Mouse (Mus musculus) CH12.LX (cell line): Measurements from ENCODE around the gene Rdh16f2. TPM values are rescaled to one million over a fixed set of nuclear protein-coding genes. Genes with fewer than 3 reads are reported as not detected.
A peak's percentile ranks its signal among the peaks of the same experiment; 100 is the strongest.

Experiments used
- DNase-seq: peaks from one replicate; pipeline ENCODE4 v3.0.0-alpha.2; 2013; ENCODE audit errors: extremely low read depth
- H3K27ac ChIP-seq: 2 replicates; pipeline ENCODE4 v1.5.1; 2012; ENCODE audit warnings: low read depth, mild to moderate bottlenecking, control low read depth, moderate library complexity; ENCODE audit not compliant: insufficient read depth
- H3K27me3 ChIP-seq: replicated peaks from 2 replicates; pipeline ENCODE3; 2012; ENCODE audit warnings: inconsistent platforms
- H3K36me3 ChIP-seq, 2 experiments: replicated peaks in 1 of 2; 2 replicates each; pipeline versions ENCODE3 to v1.6.1; 2012; ENCODE audit warnings: inconsistent platforms in 1 of 2, low read length in 1 of 2, mild to moderate bottlenecking in 1 of 2, mixed read lengths in 1 of 2, moderate library complexity in 1 of 2; ENCODE audit not compliant: control insufficient read depth in 1 of 2, insufficient read depth in 1 of 2
- H3K4me1 ChIP-seq, 2 experiments: 2 replicates each; pipeline ENCODE4 v1.6.1; 2012; ENCODE audit warnings: inconsistent platforms in 1 of 2, moderate library complexity in 1 of 2; ENCODE audit not compliant: insufficient read depth in 2 of 2, control insufficient read depth in 1 of 2
- H3K4me2 ChIP-seq: 2 replicates; pipeline ENCODE4 v1.6.1; 2012; ENCODE audit warnings: low read depth, mild to moderate bottlenecking, control low read depth; ENCODE audit not compliant: poor library complexity, insufficient read depth, severe bottlenecking
- H3K4me3 ChIP-seq, 3 experiments: fragments of 150-350 bp in 1 of 3; sonication (generic) in 1 of 3; replicated peaks in 1 of 3; 2 replicates each; pipeline versions ENCODE3 to v1.5.1; 2011 to 2012; ENCODE audit warnings: low read depth in 2 of 3, low read length in 2 of 3, mild to moderate bottlenecking in 2 of 3, moderate library complexity in 2 of 3, control low read depth in 1 of 3, improper control_type of control experiment in 1 of 3, inconsistent platforms in 1 of 3, mixed read lengths in 1 of 3; ENCODE audit not compliant: poor library complexity in 1 of 3
- H3K79me2 ChIP-seq: replicated peaks from 2 replicates; pipeline ENCODE4 v1.6.1; 2012; ENCODE audit warnings: mild to moderate bottlenecking, moderate library complexity; ENCODE audit not compliant: control insufficient read depth, poor library complexity, insufficient read depth, severe bottlenecking; ENCODE audit errors: extremely low read depth
- H3K9ac ChIP-seq: 2 replicates; pipeline ENCODE4 v1.6.1; 2012; ENCODE audit warnings: low read depth, mild to moderate bottlenecking, control low read depth, moderate library complexity; ENCODE audit not compliant: insufficient read depth
- H3K9me3 ChIP-seq: replicated peaks from 2 replicates; pipeline ENCODE3; 2012; ENCODE audit warnings: low read length, inconsistent platforms, mixed read lengths
- BHLHE40 ChIP-seq: IDR thresholded peaks from 2 replicates; pipeline ENCODE4 v1.6.1; 2011; ENCODE audit warnings: mild to moderate bottlenecking, low read depth, low read length, improper control_type of control experiment
- CHD1 ChIP-seq: IDR thresholded peaks from 2 replicates; pipeline ENCODE4 v1.6.1; 2012; ENCODE audit warnings: low read depth, low read length, improper control_type of control experiment, inconsistent platforms
- EP300 ChIP-seq: IDR thresholded peaks from 2 replicates; pipeline ENCODE4 v1.6.1; 2011; ENCODE audit warnings: low read length, improper control_type of control experiment
- ETS1 ChIP-seq: conservative IDR thresholded peaks from 2 replicates; pipeline ENCODE4 v1.6.1; 2012; ENCODE audit warnings: low read depth, mild to moderate bottlenecking, inconsistent platforms, low read length, improper control_type of control experiment, moderate library complexity
- HCFC1 ChIP-seq: IDR thresholded peaks from 2 replicates; pipeline ENCODE4 v1.6.1; 2012; ENCODE audit warnings: low read depth, mild to moderate bottlenecking, inconsistent platforms, low read length, improper control_type of control experiment
- MAX ChIP-seq: IDR thresholded peaks from 2 replicates; pipeline ENCODE4 v1.6.1; 2011; ENCODE audit warnings: low read length, improper control_type of control experiment
- MAZ ChIP-seq: IDR thresholded peaks from 2 replicates; pipeline ENCODE4 v1.6.1; 2012; ENCODE audit warnings: low read depth, mild to moderate bottlenecking, inconsistent platforms, low read length, improper control_type of control experiment, moderate library complexity
- MEF2A ChIP-seq: IDR thresholded peaks from 2 replicates; pipeline ENCODE4 v1.6.1; 2014; ENCODE audit warnings: low read depth, mild to moderate bottlenecking, inconsistent platforms, low read length, improper control_type of control experiment, borderline replicate concordance
- MXI1 ChIP-seq: IDR thresholded peaks from 2 replicates; pipeline ENCODE4 v1.6.1; 2011; ENCODE audit warnings: mild to moderate bottlenecking, low read depth, low read length, improper control_type of control experiment
- NELFE ChIP-seq: IDR thresholded peaks from 2 replicates; pipeline ENCODE4 v1.6.1; 2011; ENCODE audit warnings: low read depth, low read length, improper control_type of control experiment
- PAX5 ChIP-seq: IDR thresholded peaks from 2 replicates; pipeline ENCODE4 v1.6.1; 2012; ENCODE audit warnings: low read length, inconsistent platforms, mixed read lengths
- POLR2A ChIP-seq: IDR thresholded peaks from 2 replicates; pipeline ENCODE4 v1.6.1; 2011; ENCODE audit warnings: low read depth, mild to moderate bottlenecking, improper control_type of control experiment, low read length
- POLR2AphosphoS2 ChIP-seq: IDR thresholded peaks from 2 replicates; pipeline ENCODE4 v1.6.1; 2011; ENCODE audit warnings: low read depth, low read length, improper control_type of control experiment
- RCOR1 ChIP-seq: conservative IDR thresholded peaks from 2 replicates; pipeline ENCODE4 v1.6.1; 2012; ENCODE audit warnings: low read depth, mild to moderate bottlenecking, inconsistent platforms, low read length, improper control_type of control experiment
- SIN3A ChIP-seq: IDR thresholded peaks from 2 replicates; pipeline ENCODE4 v1.6.1; 2012; ENCODE audit warnings: low read length, improper control_type of control experiment, inconsistent platforms
- USF2 ChIP-seq: conservative IDR thresholded peaks from 2 replicates; pipeline ENCODE4 v1.6.1; 2011; ENCODE audit warnings: low read depth, low read length, improper control_type of control experiment
- ZKSCAN1 ChIP-seq: IDR thresholded peaks from 2 replicates; pipeline ENCODE4 v1.6.1; 2012; ENCODE audit warnings: low read depth, inconsistent platforms, low read length, improper control_type of control experiment, borderline replicate concordance
- ZMIZ1 ChIP-seq: IDR thresholded peaks from 2 replicates; pipeline ENCODE4 v1.6.1; 2012; ENCODE audit warnings: low read depth, mild to moderate bottlenecking, inconsistent platforms, low read length, improper control_type of control experiment
- ZNF384 ChIP-seq: IDR thresholded peaks from 2 replicates; pipeline ENCODE4 v1.6.1; 2012; ENCODE audit warnings: low read depth, low read length, improper control_type of control experiment, inconsistent platforms
- dilution Hi-C: fragments of 300-500 bp; cut with MboI; formaldehyde crosslinking; loops from 2 replicates; pipeline ENCODE4 v1.14.3; 2020; ENCODE audit warnings: low sequenced_read_pairs; ENCODE audit not compliant: extremely low pct_unique_long_range_greater_than_20kb, extremely low pct_ligation_motif_present
- in situ Hi-C: fragments of 300-500 bp; cut with MboI; formaldehyde crosslinking; loops from 3 replicates; pipeline ENCODE4 v1.14.3; 2019; ENCODE audit warnings: low sequenced_read_pairs, low pct_ligation_motif_present, low pct_unique_long_range_greater_than_20kb, mixed read lengths
- polyA plus RNA-seq: library from polyadenylated mRNA; unstranded; fragments of >175 nt; gene quantifications from 2 replicates; pipeline ENCODE4 v1.2.1, GENCODE M21; 2012; ENCODE audit warnings: low read depth; ENCODE audit not compliant: insufficient read length
- total RNA-seq, 2 experiments: library from RNA; depleted of rRNA; stranded (reverse); fragments of 300-350 nt in 1 of 2; fragments of >200 nt in 1 of 2; gene quantifications; 2 replicates each; pipeline ENCODE4 v1.2.3; 2012 to 2014

Rdh16f2 gene
- total and polyA plus RNA-seq, 3 experiments = not detected

DNA sequence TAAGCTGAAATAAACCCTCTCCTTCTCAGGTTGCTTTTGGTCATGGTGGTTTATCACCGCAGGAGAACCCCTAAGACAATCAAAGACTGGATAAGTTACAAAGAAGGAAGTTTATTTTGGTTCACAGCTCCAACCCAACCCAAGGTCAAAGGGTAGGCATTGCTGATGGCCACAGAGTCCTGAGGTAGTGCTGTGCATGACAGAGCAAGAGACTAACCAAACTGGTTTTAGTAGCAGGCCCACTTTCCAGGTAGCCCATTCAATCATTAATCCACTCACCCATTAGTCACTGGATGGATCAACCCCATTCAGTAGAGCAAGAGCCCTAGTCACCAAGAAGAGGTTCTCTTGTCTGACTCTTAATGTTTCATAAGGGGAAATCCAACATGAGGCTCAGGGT lies 56.0 kb downstream of the Rdh16f2 start:
- in situ Hi-C loops = no loop called here
- no peaks in the 10 kb centered on the region for H3K36me3 ChIP-seq

DNA sequence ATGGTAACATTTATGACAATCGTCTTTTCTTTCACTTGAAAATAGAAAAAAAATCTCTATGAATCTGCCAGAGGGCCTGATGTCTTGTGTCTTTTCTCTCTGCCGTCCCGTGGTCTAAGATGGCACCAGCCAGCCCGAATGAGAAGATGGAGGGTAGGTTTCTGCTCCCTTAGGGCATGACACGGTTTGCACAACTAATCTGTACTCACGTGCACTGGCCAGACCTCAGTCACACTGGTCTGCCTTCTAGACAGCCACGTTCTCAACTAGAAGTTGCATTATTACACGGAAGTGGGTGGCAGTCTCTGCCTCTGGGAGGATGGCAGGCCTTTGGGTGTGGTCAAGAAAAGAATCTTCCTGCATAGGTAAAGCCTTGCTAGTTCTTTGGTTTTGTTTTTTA lies 56.8 kb downstream of the Rdh16f2 start:
- peaks cover 8 to 12% of the 10 kb centered on the region in 2 experiments; a peak in 3 of 4 replicates for H3K4me1 ChIP-seq

More for the DNA sequence above, 56.0 kb downstream of the Rdh16f2 start:
- no peak overlapping the region for H3K27ac ChIP-seq
- no peaks in the 10 kb centered on the region for H3K79me2 ChIP-seq
- 0 out of 2 replicates have a peak overlapping the region, but pooled peaks have one; percentile 2 for H3K4me2 ChIP-seq
- H3K4me1 ChIP-seq = peaks cover 8 to 12% of the 10 kb centered on the region in 2 experiments; a peak in 3 of 4 replicates
- TF ChIP-seq ZNF384 (no peak), BHLHE40 (no peak), MEF2A (no peak)
- no peaks in the 10 kb centered on the region for H3K27me3 ChIP-seq
- dilution Hi-C loops = no loop called here
- no peaks in the 10 kb centered on the region for H3K9me3 ChIP-seq
- H3K9ac ChIP-seq = no peak overlapping the region
- no peak for DNase-seq
- no peak overlapping the region for H3K4me3 ChIP-seq

DNA sequence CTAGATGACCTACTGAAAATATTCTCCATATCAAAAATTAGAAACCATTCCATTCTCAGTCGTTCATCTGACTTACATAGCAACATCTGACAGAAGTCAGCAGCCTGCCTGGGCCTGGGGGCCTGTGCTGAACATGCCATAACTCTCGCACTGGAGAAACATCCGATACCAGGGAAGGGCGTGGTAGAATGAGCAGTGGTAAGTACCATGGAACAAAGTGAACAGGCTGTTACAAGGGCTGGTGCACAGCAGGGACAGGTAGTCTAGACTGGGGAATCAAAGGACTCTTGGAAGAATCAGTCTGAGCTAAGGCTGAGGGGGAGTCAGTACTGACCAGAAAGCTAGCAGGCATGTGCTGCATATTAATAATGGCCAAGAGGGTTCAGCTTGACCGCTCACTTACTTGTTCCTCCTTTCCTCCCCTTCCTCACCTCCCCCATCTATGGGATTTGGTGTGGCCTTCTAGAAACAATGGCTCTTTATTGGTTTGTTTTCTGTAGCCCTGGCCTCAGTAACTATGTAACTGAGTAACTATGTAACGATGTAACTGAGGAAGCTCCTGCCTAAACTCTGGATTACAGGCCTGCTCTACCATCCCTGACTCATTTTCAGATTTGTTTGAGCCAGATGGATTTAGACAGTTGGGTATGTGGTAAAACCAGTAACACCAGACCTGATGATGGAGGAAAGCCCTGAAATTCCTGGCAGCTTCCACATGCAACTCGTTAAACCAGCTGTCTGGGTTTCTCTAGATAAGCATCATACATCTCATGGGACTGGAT lies 58.5 kb downstream of the Rdh16f2 start:
- Histone ChIP-seq H3K4me1 (peaks cover 8 to 12% of the 10 kb centered on the region in 2 experiments; a peak in 3 of 4 replicates), H3K9ac (no peak overlapping the region), H3K36me3 (no peaks in the 10 kb centered on the region), H3K4me3 (no peak overlapping the region), H3K4me2 (no peak overlapping the region), H3K79me2 (no peaks in the 10 kb centered on the region), H3K9me3 (no peaks in the 10 kb centered on the region), H3K27me3 (no peaks in the 10 kb centered on the region), H3K27ac (no peak overlapping the region)
- TF ChIP-seq MXI1 (no peak), SIN3A (no peak), EP300 (no peak), ZMIZ1 (no peak), POLR2AphosphoS2 (no peak), NELFE (no peak), RCOR1 (no peak), USF2 (no peak), ZKSCAN1 (no peak), ETS1 (no peak), MAX (no peak), MAZ (no peak), MEF2A (no peak), POLR2A (no peak), PAX5 (no peak), CHD1 (no peak), HCFC1 (no peak), BHLHE40 (no peak)
- no peak for DNase-seq
- in situ Hi-C loops (loop anchor here (25.0 kb wide), 2 partner anchors 187 to 263 kb away; partner anchors contain the start of genes Gls2, Rbms2 and Zbtb39), dilution Hi-C loops (no loop called here)

More for the DNA sequence above, 56.8 kb downstream of the Rdh16f2 start:
- no peak overlapping the region for H3K4me3 ChIP-seq
- dilution Hi-C loops = no loop called here
- no peaks in the 10 kb centered on the region for H3K27me3 ChIP-seq
- no peaks in the 10 kb centered on the region for H3K9me3 ChIP-seq
- no peak overlapping the region for H3K9ac ChIP-seq
- DNase-seq = no peak
- H3K27ac ChIP-seq = no peak overlapping the region; the same call in 1 of the 2 replicates
- H3K79me2 ChIP-seq = no peaks in the 10 kb centered on the region
- TF ChIP-seq BHLHE40 = peak; percentile 70
- TF ChIP-seq SIN3A = no peak
- TF ChIP-seq MAZ = no peak
- TF ChIP-seq NELFE = no peak
- in situ Hi-C loops = no loop called here
- no peaks in the 10 kb centered on the region for H3K36me3 ChIP-seq
- no peak overlapping the region for H3K4me2 ChIP-seq
